Mouse (Mus musculus) neural tube, embryonic 12.5 days (tissue): ENCODE measurements around the gene G0s2. TPM values are rescaled to one million over a fixed set of nuclear protein-coding genes. Genes with fewer than 3 reads are reported as not detected.

Source experiments
- ATAC-seq: fragments of 200-750 bp; cut with Nextera tagmentation; 2 replicates; pipeline ENCODE4 v1.8.0; 2017; ENCODE audit warnings: low read depth, mild to moderate bottlenecking, moderate TSS enrichment, moderate library complexity; ENCODE audit not compliant: low FRiP score
- H3K27ac ChIP-seq: fragments of 300-500 bp; sonication (generic); 2 replicates; pipeline ENCODE4 v1.5.1; 2016
- H3K27me3 ChIP-seq: fragments of 300-500 bp; sonication (generic); replicated peaks from 2 replicates; pipeline ENCODE4 v1.6.1; 2016; ENCODE audit warnings: mild to moderate bottlenecking
- H3K36me3 ChIP-seq: fragments of 300-500 bp; sonication (generic); 2 replicates; pipeline ENCODE4 v1.6.1; 2016; ENCODE audit warnings: mild to moderate bottlenecking
- H3K4me1 ChIP-seq: fragments of 300-500 bp; sonication (generic); 2 replicates; pipeline ENCODE4 v1.6.1; 2016
- H3K4me2 ChIP-seq: fragments of 300-500 bp; sonication (generic); replicated peaks from 2 replicates; pipeline ENCODE4 v1.6.1; 2016; ENCODE audit warnings: mild to moderate bottlenecking
- H3K4me3 ChIP-seq: fragments of 300-500 bp; sonication (generic); 2 replicates; pipeline ENCODE4 v1.5.1; 2016
- H3K9ac ChIP-seq: fragments of 300-500 bp; sonication (generic); 2 replicates; pipeline ENCODE4 v1.6.1; 2016; ENCODE audit warnings: mild to moderate bottlenecking
- H3K9me3 ChIP-seq: fragments of 300-500 bp; sonication (generic); 2 replicates; pipeline ENCODE4 v1.6.1; 2016; ENCODE audit warnings: mild to moderate bottlenecking
- WGBS: fragments of 180-500 bp; shearing (Covaris S2); methylation state at CpG from one replicate; pipeline ENCODE4 v1.1.7; 2016; 5-methylcytosine and 5-hydroxymethylcytosine counted together
- polyA plus RNA-seq: library from polyadenylated mRNA; unstranded; fragments of >200 nt; fragmentation: Nextera tagmentation; extraction: Ambion mirVana; gene quantifications from 2 replicates; pipeline ENCODE4 v1.2.1, GENCODE M21; 2016

Gene G0s2
- polyA plus RNA-seq, 1 experiment from 2014 or later, result 8.4 TPM

GRCm38 (mm10) chr1:193284228-193284779 is 11.3 kb upstream of the G0s2 start:
- no peaks in the 10 kb centered on the region for H3K27me3 ChIP-seq
- no peak overlapping the region for H3K4me2 ChIP-seq
- no peak for ATAC-seq
- no peaks in the 10 kb centered on the region for H3K4me1 ChIP-seq
- 69% methylated on average over 7 of the region's 7 CpGs for WGBS
- H3K9ac ChIP-seq, result no peak overlapping the region
- no peaks in the 10 kb centered on the region for H3K9me3 ChIP-seq
- no peak overlapping the region for H3K4me3 ChIP-seq
- no peak overlapping the region for H3K27ac ChIP-seq
- H3K36me3 ChIP-seq, result no peaks in the 10 kb centered on the region

DNA sequence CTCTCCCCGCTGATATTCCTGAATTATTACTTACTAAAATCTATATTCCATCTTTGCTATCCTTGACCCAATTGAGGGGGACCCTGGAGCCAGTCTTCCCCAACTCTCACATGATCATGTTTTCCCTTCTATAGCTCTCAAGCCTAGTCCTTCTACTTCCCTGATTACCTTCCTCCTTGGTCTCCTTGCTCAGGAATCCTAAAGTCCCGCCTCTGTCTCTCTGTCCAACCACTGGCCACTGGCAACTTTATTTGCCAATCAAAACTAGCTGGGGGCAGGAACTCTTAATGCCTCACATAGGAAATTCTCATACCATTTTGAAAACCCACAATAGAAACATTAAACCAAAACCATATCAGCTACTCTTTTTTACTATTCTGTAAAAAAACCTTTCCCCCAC is 8.3 kb upstream of the G0s2 start:
- Histone ChIP-seq H3K4me1 (no peaks in the 10 kb centered on the region), H3K4me2 (no peak overlapping the region), H3K9ac (no peak overlapping the region), H3K27ac (no peak overlapping the region), H3K9me3 (no peaks in the 10 kb centered on the region), H3K36me3 (no peaks in the 10 kb centered on the region), H3K27me3 (no peaks in the 10 kb centered on the region), H3K4me3 (no peak overlapping the region)
- WGBS, result 92% methylated on average over 2 of the region's 2 CpGs
- no peak for ATAC-seq

DNA sequence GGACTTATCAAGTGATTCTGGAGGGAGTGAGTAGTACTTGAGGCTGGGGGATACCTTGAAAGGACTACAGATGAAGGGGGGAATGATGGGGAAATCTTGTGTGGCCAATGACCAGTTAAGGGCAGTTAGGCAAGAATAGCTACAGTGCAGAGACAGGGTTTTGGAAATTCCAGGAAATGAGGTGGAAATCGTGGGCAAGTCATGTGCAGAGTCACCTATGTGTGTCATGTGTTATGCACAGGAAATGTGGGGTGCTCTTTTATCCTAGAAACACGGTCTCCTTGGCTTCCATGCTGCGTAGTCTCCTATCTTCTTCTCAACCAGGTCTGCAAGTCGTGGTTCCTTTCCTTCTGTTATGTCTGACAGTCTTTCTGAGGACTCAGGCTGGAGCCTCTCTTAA is 6.5 kb upstream of the G0s2 start:
- Histone ChIP-seq H3K4me3 (no peak overlapping the region), H3K9ac (no peak overlapping the region), H3K27ac (no peak overlapping the region), H3K9me3 (no peaks in the 10 kb centered on the region), H3K36me3 (no peaks in the 10 kb centered on the region), H3K4me2 (no peak overlapping the region), H3K27me3 (no peaks in the 10 kb centered on the region), H3K4me1 (no peaks in the 10 kb centered on the region)
- ATAC-seq, result no peak
- 85% methylated on average over 4 of the region's 4 CpGs for WGBS

DNA sequence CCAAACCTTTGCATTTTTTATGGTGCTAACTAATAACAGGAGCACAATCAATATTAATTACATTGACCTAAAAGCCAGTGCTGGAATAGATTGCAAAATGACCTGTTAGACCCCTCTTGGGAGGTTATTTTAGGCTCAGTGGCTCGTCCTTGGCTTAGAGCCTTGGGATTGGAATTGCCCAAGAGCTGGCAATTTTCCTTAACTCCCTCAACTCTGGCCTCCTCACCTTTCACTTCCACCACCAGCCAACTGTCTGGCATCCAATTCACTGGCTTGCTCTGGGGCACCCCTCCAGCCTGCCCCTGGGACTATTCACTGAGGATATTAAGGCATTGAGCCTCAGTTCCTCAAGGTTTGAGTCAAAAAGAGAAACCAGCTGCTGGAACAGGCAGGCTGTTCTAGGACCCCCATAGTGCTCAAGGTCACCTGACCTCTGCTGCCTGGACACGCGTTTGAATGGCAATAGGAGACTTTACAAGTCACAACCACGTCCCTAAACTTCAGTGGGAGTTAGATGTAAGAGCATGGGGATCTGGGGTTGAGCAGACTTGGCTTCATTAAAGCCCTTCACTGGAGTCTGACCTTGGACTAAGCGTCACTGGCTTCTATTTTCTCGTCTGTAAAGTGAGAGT is 5.5 kb upstream of the G0s2 start:
- H3K9me3 ChIP-seq, result no peaks in the 10 kb centered on the region
- H3K9ac ChIP-seq, result no peak overlapping the region
- no peaks in the 10 kb centered on the region for H3K4me1 ChIP-seq
- no peak overlapping the region for H3K4me2 ChIP-seq
- H3K27ac ChIP-seq, result no peak overlapping the region
- H3K4me3 ChIP-seq, result no peak overlapping the region
- ATAC-seq, result no peak
- no peaks in the 10 kb centered on the region for H3K27me3 ChIP-seq
- 37% methylated on average over 6 of the region's 6 CpGs for WGBS
- no peaks in the 10 kb centered on the region for H3K36me3 ChIP-seq

GRCm38 (mm10) chr1:193274407-193275071 is 1.5 kb upstream of the G0s2 start:
- Histone ChIP-seq H3K4me3 (no peak overlapping the region), H3K27me3 (no peaks in the 10 kb centered on the region), H3K9ac (no peak overlapping the region), H3K36me3 (no peaks in the 10 kb centered on the region), H3K9me3 (no peaks in the 10 kb centered on the region), H3K4me2 (no peak overlapping the region), H3K27ac (no peak overlapping the region), H3K4me1 (peaks cover 19% of the 10 kb centered on the region)
- no peak for ATAC-seq
- 86% methylated on average over 8 of the region's 8 CpGs for WGBS

- Histone ChIP-seq H3K9ac (peak overlapping the region; percentile 56), H3K27ac (peak overlapping the region; percentile 50), H3K4me1 (peaks cover 19% of the 10 kb centered on the region), H3K9me3 (no peaks in the 10 kb centered on the region), H3K27me3 (no peaks in the 10 kb centered on the region), H3K36me3 (no peaks in the 10 kb centered on the region), H3K4me3 (peak overlapping the region; percentile 36), H3K4me2 (peak overlapping the region; percentile 74)
- peak; percentile 80 for ATAC-seq
- WGBS, result 10% methylated on average over 24 of the region's 24 CpGs
Observed at GRCm38 (mm10) chr1:193272137-193272915, 691 bp downstream of the G0s2 start.

GRCm38 (mm10) chr1:193270965-193271763 is 1.9 kb downstream of the G0s2 start:
- Histone ChIP-seq H3K4me2 (peak overlapping the region; percentile 74; the same call in 1 of the 2 replicates), H3K9ac (no peak overlapping the region), H3K9me3 (no peaks in the 10 kb centered on the region), H3K36me3 (no peaks in the 10 kb centered on the region), H3K4me3 (no peak overlapping the region), H3K4me1 (peaks cover 19% of the 10 kb centered on the region), H3K27ac (no peak overlapping the region), H3K27me3 (no peaks in the 10 kb centered on the region)
- 64% methylated on average over 6 of the region's 6 CpGs for WGBS
- no peak for ATAC-seq

DNA sequence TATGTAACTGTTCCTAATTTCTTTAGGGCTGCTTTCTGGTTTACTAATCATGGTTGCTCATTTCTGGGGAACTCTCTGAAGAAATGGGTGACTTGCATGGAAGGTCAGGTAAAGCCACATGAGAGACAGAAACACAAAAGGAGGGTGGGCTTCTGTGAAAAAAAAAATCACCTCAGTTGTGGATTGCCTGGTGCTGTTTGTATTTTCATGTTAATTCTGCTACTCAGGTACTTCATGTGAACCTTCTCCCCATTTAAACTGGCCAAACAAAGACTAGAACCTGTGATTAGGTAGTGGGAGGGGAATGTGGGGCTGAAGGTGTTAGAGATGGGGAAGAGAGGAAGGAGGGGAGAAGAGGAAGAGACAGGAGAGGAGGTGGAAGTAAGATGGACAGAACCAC is 7.3 kb downstream of the G0s2 start:
- Histone ChIP-seq H3K27ac (no peak overlapping the region), H3K4me3 (no peak overlapping the region), H3K36me3 (no peaks in the 10 kb centered on the region), H3K4me1 (no peaks in the 10 kb centered on the region), H3K27me3 (no peaks in the 10 kb centered on the region), H3K9me3 (no peaks in the 10 kb centered on the region), H3K4me2 (no peak overlapping the region), H3K9ac (no peak overlapping the region)
- ATAC-seq, result no peak

DNA sequence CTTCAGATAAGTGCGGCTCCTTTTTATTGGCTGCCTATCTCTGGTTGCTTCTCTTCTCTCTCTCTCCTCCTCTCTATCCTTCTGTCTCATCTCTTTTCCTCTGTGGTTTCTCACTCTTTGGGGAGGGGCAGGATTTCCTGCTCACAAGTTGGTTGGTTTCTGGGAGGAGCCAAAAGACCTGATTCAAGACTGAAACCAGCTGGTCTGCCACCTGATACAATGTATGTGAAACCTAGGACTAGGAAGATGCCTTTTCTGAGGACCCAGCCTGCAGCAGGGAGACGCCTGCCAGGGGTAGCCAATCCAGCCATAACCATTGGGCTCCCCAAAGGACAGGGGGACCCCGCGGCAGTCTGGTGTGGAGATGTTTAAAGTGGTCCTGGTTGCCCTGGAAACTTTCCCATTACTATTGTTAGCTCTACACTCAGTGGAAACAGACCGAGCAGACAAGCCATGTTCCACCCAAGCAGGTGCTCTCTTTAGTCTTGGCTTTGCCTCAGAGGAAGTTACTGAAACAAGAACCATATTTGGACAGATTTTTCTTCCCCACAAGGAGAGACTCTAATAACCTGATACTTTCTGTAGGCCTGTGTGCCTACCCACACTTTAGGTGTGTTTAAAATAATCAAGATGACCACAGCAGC is 8.9 kb downstream of the G0s2 start, which contains the start of gene Hsd11b1:
TSS of gene Hsd11b1 (minus strand) at position 121 of the 644 bp plus-strand sequence.
- Histone ChIP-seq H3K4me3 (no peak within 1 kb of the TSS), H3K4me2 (no peak within 1 kb of the TSS), H3K27ac (no peak within 1 kb of the TSS), H3K9ac (no peak within 1 kb of the TSS), H3K4me1 (no peaks in the 10 kb centered on the region), H3K9me3 (no peaks in the 10 kb centered on the region), H3K36me3 (no peaks in the 10 kb centered on the region), H3K27me3 (no peaks in the 10 kb centered on the region)
- 76% methylated on average over 5 of the region's 5 CpGs for WGBS
- ATAC-seq, result no peak

GRCm38 (mm10) chr1:193263026-193263907 is 9.8 kb downstream of the G0s2 start:
- 83% methylated on average over 8 of the region's 8 CpGs for WGBS
- H3K9ac ChIP-seq, result no peak overlapping the region
- ATAC-seq, result no peak

More at GRCm38 (mm10) chr1:193263026-193263907, 9.8 kb downstream of the G0s2 start:
- H3K9me3 ChIP-seq, result no peaks in the 10 kb centered on the region
- H3K4me1 ChIP-seq, result no peaks in the 10 kb centered on the region
- no peaks in the 10 kb centered on the region for H3K36me3 ChIP-seq
- no peak overlapping the region for H3K27ac ChIP-seq
- H3K27me3 ChIP-seq, result no peaks in the 10 kb centered on the region
- no peak overlapping the region for H3K4me2 ChIP-seq
- H3K4me3 ChIP-seq, result no peak overlapping the region
